Mouse (Mus musculus): ENCODE measurements around the gene Gm20877. TPM values are rescaled to one million over a fixed set of nuclear protein-coding genes. Genes with fewer than 3 reads are reported as not detected.
"Not testable (repeated sequence)": the region's sequence is repeated elsewhere in the genome, so short reads cannot be mapped to it uniquely, and the experiment has no call there.

Gene Gm20877
- not detected in 2 replicates for polyA plus RNA-seq (2012; rRNA removed)

- not testable (repeated sequence) for DNase-seq; H3K4me1 ChIP-seq (ENCODE audit: control insufficient read depth, insufficient read depth, low read length); H3K4me3 ChIP-seq (ENCODE audit: insufficient read depth, low read depth, low read length); H3K27me3 ChIP-seq (replicated peaks; ENCODE audit: control insufficient read depth, insufficient read depth, low read length); H3K36me3 ChIP-seq (ENCODE audit: control insufficient read depth, insufficient read depth, low read length); H3K27ac ChIP-seq (ENCODE audit: insufficient read depth, low read depth, low read length)
- WGBS: no CpG with 5 or more reads among the region's 3 CpGs
These were observed at the start of gene Gm20877 for GRCm38 (mm10) chrY:17093573-17093972. TSS of gene Gm20877 (plus strand) at chrY:17093873.
